ENCODE assay signal across 7 mouse cellular contexts in the genomic region with DNA sequence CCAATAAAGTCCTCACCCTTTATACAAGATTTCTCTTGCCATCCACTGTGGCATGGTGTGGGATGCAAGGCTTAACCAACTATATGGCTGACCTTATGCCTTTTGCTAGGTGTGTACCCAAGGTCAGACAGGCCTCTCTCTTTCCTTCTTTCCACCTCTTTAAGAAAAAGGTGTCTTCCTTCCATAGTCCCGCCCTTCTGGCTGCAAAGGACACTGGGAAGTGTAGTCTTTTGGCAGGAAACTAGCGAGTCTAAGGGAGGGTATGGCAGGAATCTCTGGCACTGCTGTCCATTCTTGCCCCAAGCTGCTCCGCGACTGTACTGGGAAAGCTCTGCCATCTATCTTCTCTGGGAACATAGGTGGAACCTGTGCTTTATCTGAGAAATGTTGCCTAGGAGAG. TPM values are rescaled to one million over a fixed set of nuclear protein-coding genes. Genes with fewer than 3 reads are reported as not detected.
DNase-seq lines count a peak whose midpoint lies in the region; ATAC-seq and TF ChIP-seq lines count a peak whose summit lies in the region.

No protein-coding gene starts in this region.

- H3K27ac ChIP-seq in kidney, embryonic 15.5 days, result no peak overlapping the region
- H3K27ac ChIP-seq in MEL (ENCODE audit: control insufficient read depth, low read depth, low read length), result no peak overlapping the region
- no peak overlapping the region for H3K27ac ChIP-seq in thymus, adult 2 months (ENCODE audit: control insufficient read depth, insufficient read depth, low read length)

- no peak for ATAC-seq in kidney, embryonic 15.5 days (replicated peaks; ENCODE audit: low FRiP score)

- 46% methylated on average over 4 of the region's 4 CpGs for WGBS in kidney, embryonic 15.5 days
- WGBS in thymus, adult 2 months, result 63% methylated on average over 4 of the region's 4 CpGs

- peaks cover 8% of the 10 kb centered on the region; the same call in 1 of the 2 replicates for H3K4me1 ChIP-seq in kidney, embryonic 15.5 days
- H3K4me1 ChIP-seq in MEL (ENCODE audit: control insufficient read depth in 1 of 2, insufficient read depth in 2 of 2, low read length in 2 of 2), result no peaks in the 10 kb centered on the region
- no peaks in the 10 kb centered on the region for H3K4me1 ChIP-seq in thymus, adult 2 months (replicated peaks; ENCODE audit: control insufficient read depth, insufficient read depth, low read length)

- H3K9me3 ChIP-seq in kidney, embryonic 15.5 days (replicated peaks), result no peaks in the 10 kb centered on the region
- H3K9me3 ChIP-seq in MEL (replicated peaks; ENCODE audit: insufficient read depth, low read length), result no peaks in the 10 kb centered on the region

- no peaks in the 10 kb centered on the region for H3K27me3 ChIP-seq in kidney, embryonic 15.5 days
- H3K27me3 ChIP-seq in MEL (ENCODE audit: control insufficient read depth in 1 of 2, insufficient read depth in 2 of 2, low read length in 2 of 2), result no peaks in the 10 kb centered on the region; a peak in 1 of 4 replicates
- H3K27me3 ChIP-seq in thymus, adult 2 months (ENCODE audit: control insufficient read depth, insufficient read depth, low read length), result no peaks in the 10 kb centered on the region

- no peak for TF ChIP-seq CTCF in MEL (IDR thresholded peaks at IDR 0.05 in 2 of 3, conservative IDR thresholded peaks at IDR 0.05 in 1 of 3; ENCODE audit: control insufficient read depth in 1 of 3, insufficient read depth in 1 of 3, low read depth in 2 of 3, low read length in 3 of 3, poor library complexity in 1 of 3, severe bottlenecking in 1 of 3)
- no peak for TF ChIP-seq CTCF in thymus, adult 2 months (IDR thresholded peaks at IDR 0.05; ENCODE audit: borderline replicate concordance, control insufficient read depth, extremely low read depth, insufficient read depth, low read length, poor library complexity)

- TF ChIP-seq POLR2A in MEL (IDR thresholded peaks at IDR 0.05; ENCODE audit: control insufficient read depth in 1 of 2, insufficient read depth in 1 of 2, low read depth in 1 of 2, low read length in 2 of 2, poor library complexity in 1 of 2), result no peak
- no peak for TF ChIP-seq POLR2A in thymus, adult 2 months (IDR thresholded peaks at IDR 0.05; ENCODE audit: control insufficient read depth, extremely low read depth, insufficient read depth, low read length, poor library complexity)

- H3K79me2 ChIP-seq in MEL (ENCODE audit: control insufficient read depth, insufficient read depth, low read length, poor library complexity), result no peaks in the 10 kb centered on the region

- no peak for TF ChIP-seq RAD21 in MEL (IDR thresholded peaks at IDR 0.05; ENCODE audit: low read depth, low read length)

- peak; percentile 16 for DNase-seq in kidney, adult 18-20 months
- no peak for DNase-seq in MEL (ENCODE audit: low read depth, low spot score)
- DNase-seq in brain, adult 2 months (ENCODE audit: low read depth, low spot score), result peak; percentile 33
- peak; percentile 12 for DNase-seq in kidney, postnatal 14 days
- DNase-seq in thymus, adult 2 months, result no peak
- DNase-seq in layer of hippocampus, adult 18-20 months (ENCODE audit: low spot score in 2 of 2), result no peak

- TF ChIP-seq EP300 in MEL (IDR thresholded peaks at IDR 0.05; ENCODE audit: low read depth in 1 of 2, low read length in 2 of 2), result no peak

- H3K4me3 ChIP-seq in kidney, embryonic 15.5 days (replicated peaks), result no peak overlapping the region
- H3K4me3 ChIP-seq in MEL (ENCODE audit: control insufficient read depth in 1 of 2, insufficient read depth in 1 of 2, low read depth in 2 of 2, low read length in 2 of 2), result no peak overlapping the region; a peak in 1 of 4 replicates
- H3K4me3 ChIP-seq in thymus, adult 2 months (ENCODE audit: control insufficient read depth, insufficient read depth, low read length), result no peak overlapping the region

- no peak overlapping the region for H3K4me2 ChIP-seq in kidney, embryonic 15.5 days

- no peak overlapping the region for H3K9ac ChIP-seq in kidney, embryonic 15.5 days
- no peak overlapping the region for H3K9ac ChIP-seq in MEL (ENCODE audit: control insufficient read depth, low read depth, low read length, poor library complexity, severe bottlenecking)

- no peaks in the 10 kb centered on the region for H3K36me3 ChIP-seq in kidney, embryonic 15.5 days
- H3K36me3 ChIP-seq in MEL (ENCODE audit: control insufficient read depth in 1 of 2, insufficient read depth in 2 of 2, low read length in 2 of 2), result no peaks in the 10 kb centered on the region
- no peaks in the 10 kb centered on the region for H3K36me3 ChIP-seq in thymus, adult 2 months (ENCODE audit: control insufficient read depth, insufficient read depth, low read length)

TF ChIP-seq in MEL, 35 proteins besides CTCF, POLR2A, EP300 and RAD21:
- no peak for TF ChIP-seq MYC (IDR thresholded peaks at IDR 0.05; ENCODE audit: low read depth, low read length)
- TF ChIP-seq HCFC1 (IDR thresholded peaks at IDR 0.05; ENCODE audit: low read depth, low read length), result peak; percentile 84

RNA-seq across cellular contexts. Expression of a gene that starts 29.3 kb away (rescaled TPM):
- polyA plus RNA-seq in kidney, embryonic 15.5 days (2015; fragmentation: Nextera tagmentation; extraction: Ambion mirVana), result 79.6 and 79.8 TPM in 2 replicates
- total RNA-seq in MEL (2012; rRNA removed), result 39.6 and 39.7 TPM in 2 replicates
- 10 to 100 TPM in 1 of 2 experiments, not detected in 1; 36.2 TPM for polyA plus RNA-seq in MEL (2012; ENCODE audit: insufficient read depth in 1 of 2, insufficient read length in 2 of 2, low read depth in 1 of 2, low replicate concordance in 2 of 2, missing spikeins in 1 of 2)
- polyA plus RNA-seq in thymus, adult 2 months (2012; rRNA removed), result 33.2 and 35.3 TPM in 2 replicates
- 10 to 100 TPM; 38.0 to 43.9 TPM for total RNA-seq in layer of hippocampus, adult 18-20 months (2021)

RNA-seq across cellular contexts. Expression of a gene that starts 38.0 kb away (rescaled TPM):
- polyA plus RNA-seq in kidney, embryonic 15.5 days (2015; fragmentation: Nextera tagmentation; extraction: Ambion mirVana), result 2.8 and 3.4 TPM in 2 replicates
- not detected in 2 replicates for total RNA-seq in MEL (2012; rRNA removed)
- polyA plus RNA-seq in MEL (2012; ENCODE audit: insufficient read depth in 1 of 2, insufficient read length in 2 of 2, low read depth in 1 of 2, low replicate concordance in 2 of 2, missing spikeins in 1 of 2), result not detected
- 2.8 and 3.0 TPM in 2 replicates for polyA plus RNA-seq in thymus, adult 2 months (2012; rRNA removed)
- total RNA-seq in layer of hippocampus, adult 18-20 months (2021), result 1 to 10 TPM; 1.2 to 1.3 TPM

Comparison
In these comparisons a context has a peak if more than half of its experiments do, and no peak if none do; other contexts are left out.
1. DNase-seq: peak in kidney, adult 18-20 months (single experiment), brain, adult 2 months (single experiment) and kidney, postnatal 14 days (single experiment); none in MEL (single experiment), thymus, adult 2 months (single experiment) and layer of hippocampus, adult 18-20 months (0 of 2).